Mouse (Mus musculus) cerebellum, postnatal 14 days (tissue): Measurements from ENCODE around the gene Galnt6.

Source experiments
- DNase-seq, 2 experiments: peaks; one replicate each; pipeline ENCODE4 v3.0.0; 2021; ENCODE audit warnings: mixed read lengths in 2 of 2

The Galnt6 gene

GRCm38 (mm10) chr15:100719217-100719616 is 10.0 kb downstream of the Galnt6 start:
- DNase-seq: no peak

DNA sequence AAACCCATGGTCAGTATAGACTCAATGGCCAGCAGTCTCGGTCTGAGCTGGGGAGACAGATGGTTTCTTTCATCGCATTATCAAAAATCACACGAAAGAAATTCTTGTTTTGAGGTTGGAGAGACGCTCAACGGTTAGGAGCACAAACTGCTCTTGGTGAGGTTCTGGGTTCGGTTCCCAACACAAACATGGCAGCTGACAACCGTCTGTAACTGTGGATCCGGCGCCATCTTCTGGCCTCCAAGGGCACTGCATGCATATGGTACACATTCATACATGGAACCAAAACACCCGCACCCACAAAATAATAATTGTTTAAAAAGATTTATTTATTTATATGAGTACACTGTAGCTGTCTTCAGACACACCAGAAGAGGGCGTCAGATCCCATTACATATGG is 10.6 kb downstream of the Galnt6 start:
- DNase-seq: peak in 1 of 2 experiments; percentile 19

DNA sequence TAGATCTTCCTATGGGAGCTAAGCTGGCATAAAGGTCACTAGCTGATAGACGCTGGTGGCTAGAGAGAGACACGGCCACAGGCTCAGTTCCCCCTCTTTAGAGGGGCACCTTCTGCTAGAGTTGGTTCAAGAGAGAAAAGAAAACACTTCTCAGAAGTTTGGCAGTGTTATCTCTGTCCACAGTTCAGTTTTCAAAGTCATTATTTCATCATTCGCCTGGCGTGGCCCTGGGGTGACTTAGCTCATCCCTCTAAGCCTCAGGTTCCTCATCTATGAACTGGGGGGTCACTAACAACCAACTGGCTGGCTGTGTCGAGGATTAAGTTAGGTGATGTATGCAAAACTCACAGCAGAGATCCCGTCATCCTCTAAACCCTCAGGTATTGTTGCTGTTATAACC is 11.2 kb downstream of the Galnt6 start:
- DNase-seq: no peak

- DNase-seq: no peak
These were observed 13.7 kb downstream of the Galnt6 start for GRCm38 (mm10) chr15:100715399-100715993.

DNA sequence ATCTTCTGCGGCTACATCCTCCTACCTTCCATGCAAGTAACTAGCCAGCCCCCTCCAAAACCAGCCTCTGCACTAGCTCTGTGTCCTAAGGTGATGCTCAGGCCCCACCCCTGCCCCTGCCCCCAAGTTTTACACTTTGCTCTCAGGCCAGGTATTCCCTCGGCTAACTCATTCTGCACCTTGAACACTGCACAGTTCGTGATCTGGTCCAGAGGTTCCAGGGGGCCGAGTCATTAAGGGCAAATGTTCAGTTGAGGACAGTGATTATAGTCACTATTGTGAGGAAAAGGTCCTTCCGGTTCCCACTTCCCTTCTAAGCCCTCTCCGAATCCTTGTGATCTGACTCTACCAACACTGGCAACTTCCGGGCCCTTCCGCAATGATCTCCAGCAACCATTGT is 14.7 kb downstream of the Galnt6 start:
- DNase-seq: no peak

DNA sequence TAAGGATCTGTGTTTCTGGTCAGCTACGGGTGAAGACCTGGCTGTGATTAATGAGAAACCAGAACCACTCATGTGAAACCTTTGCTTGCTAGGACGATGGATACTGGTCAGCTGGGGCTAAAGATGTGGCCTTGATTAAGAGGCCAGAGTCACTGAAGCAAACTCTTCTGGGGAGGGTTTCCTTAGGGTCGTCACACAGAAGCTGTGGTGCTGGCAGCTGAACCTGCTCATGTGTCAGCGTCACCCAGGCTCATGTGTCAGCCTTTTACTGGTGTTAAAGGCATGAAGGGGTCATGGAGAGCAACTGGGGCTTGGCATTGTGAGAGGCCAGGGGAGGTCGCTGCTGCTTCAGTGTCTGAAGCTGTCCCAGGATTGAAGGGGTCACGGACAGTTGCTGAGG is 18.3 kb downstream of the Galnt6 start:
- no peak for DNase-seq

DNA sequence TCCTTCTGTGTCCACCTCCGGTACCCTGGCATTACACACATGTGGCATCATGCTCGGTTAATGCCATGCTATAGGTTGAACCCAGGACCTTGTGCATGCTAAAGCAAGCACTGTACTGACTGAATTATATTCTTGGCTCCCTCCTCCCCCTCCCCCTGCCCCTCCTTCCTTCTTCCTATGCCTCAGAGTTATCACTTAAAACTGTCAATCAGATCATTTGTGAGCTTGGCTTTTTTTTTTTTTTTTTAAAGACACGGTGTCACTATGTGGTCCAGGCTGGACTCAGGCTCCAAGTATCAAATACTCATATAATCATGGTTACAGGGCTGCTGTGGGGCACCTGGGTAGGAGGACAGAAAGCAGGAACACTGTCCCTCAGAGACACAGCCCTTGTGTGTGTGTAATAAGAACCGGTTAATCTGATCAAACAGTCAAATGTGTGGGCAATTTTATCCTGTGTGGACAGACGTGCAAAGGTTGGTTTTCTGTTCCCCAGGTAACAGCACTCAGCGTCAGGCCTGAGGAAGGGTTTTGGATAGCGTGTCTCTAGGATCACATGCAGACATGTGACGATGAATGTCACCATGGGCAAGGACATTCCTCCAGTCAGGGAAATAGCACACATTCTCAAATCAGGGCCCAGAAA is 20.6 kb downstream of the Galnt6 start:
- DNase-seq: no peak

- DNase-seq: no peak
These were observed 22.9 kb downstream of the Galnt6 start for GRCm38 (mm10) chr15:100706226-100706625.

GRCm38 (mm10) chr15:100705376-100705775 is 23.8 kb downstream of the Galnt6 start:
- no peak for DNase-seq

GRCm38 (mm10) chr15:100703913-100704312 is 25.3 kb downstream of the Galnt6 start:
- DNase-seq: no peak

GRCm38 (mm10) chr15:100701856-100702255 is 27.3 kb downstream of the Galnt6 start:
- no peak for DNase-seq

- no peak for DNase-seq
These were observed 28.1 kb downstream of the Galnt6 start for GRCm38 (mm10) chr15:100701108-100701507.

DNA sequence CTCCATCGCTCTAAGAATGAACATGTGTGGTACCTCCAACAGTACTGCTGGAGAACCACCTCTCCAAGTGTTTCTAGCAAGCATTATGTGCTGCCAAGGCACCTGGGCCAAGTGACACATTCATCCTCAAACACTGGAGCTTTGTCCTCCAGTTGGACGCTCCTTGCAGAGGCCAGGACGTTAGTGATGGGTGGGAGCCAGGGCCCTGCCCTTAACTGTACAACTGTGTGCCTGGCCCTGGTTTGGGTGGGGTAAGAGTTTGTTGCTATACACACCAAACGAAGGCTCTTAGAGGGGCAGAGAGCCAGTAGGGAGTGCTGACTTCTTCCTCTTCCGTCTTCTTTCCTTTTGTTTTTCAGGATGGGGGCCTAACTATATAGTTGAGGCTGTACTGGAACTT is 28.8 kb downstream of the Galnt6 start:
- DNase-seq: no peak

GRCm38 (mm10) chr15:100699386-100699785 is 29.8 kb downstream of the Galnt6 start:
- DNase-seq: no peak

DNA sequence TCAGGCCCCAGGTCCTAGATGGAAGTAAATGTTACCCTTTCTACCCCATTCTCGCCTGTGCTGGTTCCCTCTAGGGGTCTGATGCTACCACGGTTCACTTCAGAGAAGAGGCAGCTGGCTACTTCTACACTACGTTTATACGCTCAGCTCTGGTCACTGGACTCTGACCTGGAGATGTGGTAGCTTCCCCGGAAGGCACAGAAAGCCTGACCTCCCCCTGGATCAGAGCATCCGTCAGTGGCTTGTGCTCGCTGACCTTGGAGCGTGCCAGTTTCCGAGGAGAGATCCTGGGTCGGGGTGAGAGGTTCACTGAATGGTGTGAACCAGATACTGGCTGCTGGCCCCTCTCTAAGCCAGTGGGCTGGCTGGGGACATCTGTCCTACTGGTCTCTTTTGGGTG is 31.1 kb downstream of the Galnt6 start:
- DNase-seq: no peak

DNA sequence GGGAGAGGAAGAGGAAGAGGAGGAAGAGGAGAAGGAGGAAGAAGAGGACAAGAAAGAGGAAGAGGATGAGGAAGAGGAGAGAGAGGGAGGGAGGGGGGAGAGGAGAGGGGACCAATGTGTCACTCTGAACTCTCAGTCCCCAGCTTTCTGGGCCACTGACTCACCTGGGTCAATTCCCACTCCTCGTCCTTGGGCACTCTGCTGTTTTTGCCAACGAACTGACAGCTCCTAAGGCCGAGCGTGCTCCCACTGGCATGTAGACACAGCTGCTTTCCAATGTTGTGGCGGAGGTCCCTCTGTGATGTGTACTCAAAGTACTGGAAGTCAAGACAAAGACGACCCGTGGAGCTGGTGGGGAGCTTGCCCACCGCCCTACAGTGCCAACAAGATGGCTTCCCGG is 34.8 kb downstream of the Galnt6 start:
- DNase-seq: peak in 1 of 2 experiments; percentile 17

GRCm38 (mm10) chr15:100691990-100692389 is 37.2 kb downstream of the Galnt6 start:
- no peak for DNase-seq

GRCm38 (mm10) chr15:100687430-100687971 is 41.7 kb downstream of the Galnt6 start, which contains the start of gene Cela1:
TSS of gene Cela1 (minus strand) at chr15:100687921.
- no peak for DNase-seq

- DNase-seq: no peak
These were observed 42.2 kb downstream of the Galnt6 start for GRCm38 (mm10) chr15:100686989-100687388.

DNA sequence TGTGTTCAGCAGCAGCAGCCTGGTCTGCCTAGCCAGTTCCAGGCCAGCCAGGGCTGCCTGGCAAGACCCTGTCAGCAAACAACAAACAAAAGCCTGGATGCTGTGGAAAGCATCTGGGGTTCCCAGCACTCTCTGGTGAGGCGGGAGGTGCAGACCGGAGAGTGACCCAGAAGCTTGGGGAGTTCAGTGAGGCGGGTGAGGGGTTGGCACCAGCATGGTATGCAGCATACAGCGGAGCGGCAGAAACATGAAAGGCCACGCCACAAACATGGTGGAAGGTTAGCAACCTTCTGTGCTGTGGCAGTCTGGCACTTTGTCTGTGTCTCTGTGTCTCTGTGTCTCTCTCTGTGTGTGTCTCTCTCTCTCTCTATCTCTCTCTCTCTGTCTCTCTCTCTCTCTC is 42.7 kb downstream of the Galnt6 start:
- no peak for DNase-seq

- DNase-seq: no peak
These were observed 43.3 kb downstream of the Galnt6 start for GRCm38 (mm10) chr15:100685849-100686248.

DNA sequence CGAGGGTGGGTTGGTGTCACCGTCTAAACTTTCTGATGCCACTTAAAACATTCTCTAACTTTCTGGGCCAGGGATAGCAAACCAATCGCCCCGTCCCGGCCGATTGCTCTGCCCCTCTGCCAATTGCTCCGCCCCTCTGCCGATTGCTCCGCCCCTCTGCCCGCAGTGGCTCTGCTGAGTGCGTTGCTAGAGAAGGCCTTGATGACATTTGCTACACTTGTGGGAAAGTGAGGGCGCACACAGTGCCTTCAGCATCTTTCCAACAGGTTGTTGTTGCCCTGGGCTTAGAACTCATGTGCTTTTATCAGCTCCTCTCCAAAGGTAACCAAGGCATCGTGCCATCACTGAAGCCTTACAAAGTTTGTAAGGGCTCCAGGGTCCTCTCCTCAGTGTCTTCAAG is 43.9 kb downstream of the Galnt6 start:
- DNase-seq: no peak

DNA sequence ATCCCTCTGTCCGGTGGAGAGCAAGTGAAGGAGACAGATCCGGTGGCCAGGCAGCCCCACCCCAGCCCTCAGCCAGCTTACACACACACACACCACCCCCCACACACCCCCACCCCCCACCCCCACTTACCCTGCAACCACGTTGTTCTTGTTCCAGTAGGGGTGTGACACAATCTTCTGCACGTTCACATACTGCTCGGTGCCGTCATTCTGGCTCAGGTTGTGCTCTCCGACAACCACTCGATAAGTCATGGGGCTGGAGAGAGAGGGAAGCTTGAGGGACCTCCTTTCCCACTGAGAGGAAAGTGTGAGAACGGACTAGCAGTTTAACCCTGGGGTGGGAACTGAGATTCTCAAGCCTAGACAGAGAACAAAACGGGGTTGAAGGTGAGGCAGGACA is 44.7 kb downstream of the Galnt6 start:
- DNase-seq: no peak

- DNase-seq: peak; percentile 85 to 89
These were observed 46.1 kb downstream of the Galnt6 start for GRCm38 (mm10) chr15:100683041-100683440.

- no peak for DNase-seq
These were observed 47.4 kb downstream of the Galnt6 start for GRCm38 (mm10) chr15:100681770-100682169.
